Comparison of ENCODE assay signal across 8 mouse cellular contexts in the genomic region with DNA sequence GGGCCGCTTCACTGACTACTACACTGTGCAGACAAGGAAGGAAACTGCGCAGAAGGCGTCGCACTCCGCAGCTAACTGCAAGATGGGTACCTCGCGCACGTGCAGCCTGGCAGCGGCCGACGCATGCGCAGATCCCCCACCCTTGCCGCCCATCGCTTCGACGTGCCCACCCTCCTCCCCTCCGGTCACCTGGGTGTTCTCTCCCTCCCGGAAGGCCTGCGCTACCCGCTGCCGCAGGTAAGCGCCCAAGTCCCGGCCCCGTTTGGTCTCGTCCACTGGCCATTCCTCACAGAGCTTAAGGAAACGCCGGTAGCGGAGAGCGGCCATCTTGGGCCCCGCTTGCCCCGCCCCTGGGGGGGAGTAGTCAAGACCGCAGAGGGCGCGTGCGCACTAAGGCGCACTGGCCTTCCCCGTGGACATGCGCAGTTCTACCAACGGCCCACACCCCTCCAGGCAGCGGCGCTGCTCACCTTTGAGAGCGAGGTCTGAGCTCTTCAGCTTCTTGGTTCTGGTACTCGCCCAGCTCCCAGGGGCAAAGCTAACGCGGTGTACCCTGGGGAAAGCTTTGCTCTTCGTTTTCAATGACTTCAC. TPM values are rescaled to one million over a fixed set of nuclear protein-coding genes. Genes with fewer than 3 reads are reported as not detected.
A peak's percentile ranks its signal among the peaks of the same experiment; 100 is the strongest.
DNase-seq lines count a peak whose midpoint lies in the region; ATAC-seq and TF ChIP-seq lines count a peak whose summit lies in the region.

TSS of gene Uqcc2 (minus strand) at position 366 of the 591 bp plus-strand sequence.

- peaks cover 53% of the 10 kb centered on the region for H3K4me1 ChIP-seq in G1E (ENCODE audit: insufficient read depth, low read depth, low read length)
- peaks cover 32% of the 10 kb centered on the region for H3K4me1 ChIP-seq in forebrain, embryonic 16.5 days (replicated peaks; ENCODE audit: control insufficient read depth, insufficient read depth, low read length)
- peaks cover 9% of the 10 kb centered on the region for H3K4me1 ChIP-seq in lung, embryonic 14.5 days (ENCODE audit: insufficient read depth)
- H3K4me1 ChIP-seq in olfactory bulb, adult 2 months (ENCODE audit: control insufficient read depth, insufficient read depth, low read length), result peaks cover 57% of the 10 kb centered on the region
- H3K4me1 ChIP-seq in thymus, adult 2 months (replicated peaks; ENCODE audit: control insufficient read depth, insufficient read depth, low read length), result peaks cover 36% of the 10 kb centered on the region

- H3K36me3 ChIP-seq in G1E (replicated peaks), result peaks cover 39% of the 10 kb centered on the region
- H3K36me3 ChIP-seq in forebrain, embryonic 16.5 days (ENCODE audit: control insufficient read depth, insufficient read depth), result no peaks in the 10 kb centered on the region
- no peaks in the 10 kb centered on the region for H3K36me3 ChIP-seq in lung, embryonic 14.5 days (ENCODE audit: insufficient read depth)
- no peaks in the 10 kb centered on the region for H3K36me3 ChIP-seq in thymus, adult 2 months (ENCODE audit: control insufficient read depth, insufficient read depth, low read length)

- TF ChIP-seq CTCF in G1E (IDR thresholded peaks at IDR 0.05; ENCODE audit: low read depth, low read length), result no peak
- TF ChIP-seq CTCF in layer of hippocampus, adult 2 months (conservative IDR thresholded peaks at IDR 0.05), result peak; percentile 74
- TF ChIP-seq CTCF in lung, embryonic 14.5 days (IDR thresholded peaks at IDR 0.05; ENCODE audit: low read depth), result peak; percentile 76
- peak; percentile 33; the same call in 1 of the 2 replicates for TF ChIP-seq CTCF in olfactory bulb, adult 2 months (IDR thresholded peaks at IDR 0.05; ENCODE audit: insufficient read depth, low read depth, low read length)
- peak; percentile 57; the same call in 1 of the 2 replicates for TF ChIP-seq CTCF in thymus, adult 2 months (IDR thresholded peaks at IDR 0.05; ENCODE audit: borderline replicate concordance, control insufficient read depth, extremely low read depth, insufficient read depth, low read length, poor library complexity)

- H3K4me2 ChIP-seq in forebrain, embryonic 16.5 days (ENCODE audit: low read length), result peak within 1 kb of the TSS; percentile 61
- H3K4me2 ChIP-seq in lung, embryonic 14.5 days, result peak within 1 kb of the TSS; percentile 70

- peak; percentile 73; the same call in 1 of the 2 replicates for ATAC-seq in G1E (ENCODE audit: extremely low read depth, insufficient number of reproducible peaks, low FRiP score, poor library complexity, severe bottlenecking)
- ATAC-seq in forebrain, embryonic 16.5 days, result peak; percentile 94
- peak; percentile 90 for ATAC-seq in lung, embryonic 14.5 days (ENCODE audit: insufficient read depth)

- peak within 1 kb of the TSS; percentile 86 for H3K4me3 ChIP-seq in G1E (ENCODE audit: low read depth, low read length)
- peak within 1 kb of the TSS; percentile 76 for H3K4me3 ChIP-seq in forebrain, embryonic 16.5 days (replicated peaks; ENCODE audit: low read length)
- peak within 1 kb of the TSS; percentile 79 for H3K4me3 ChIP-seq in layer of hippocampus, adult 2 months
- H3K4me3 ChIP-seq in lung, embryonic 14.5 days (ENCODE audit: low read depth, low read length), result peak within 1 kb of the TSS; percentile 75
- peak within 1 kb of the TSS; percentile 63 for H3K4me3 ChIP-seq in olfactory bulb, adult 2 months (ENCODE audit: insufficient read depth, low read depth, low read length)
- peak within 1 kb of the TSS; percentile 64 for H3K4me3 ChIP-seq in thymus, adult 2 months (ENCODE audit: control insufficient read depth, insufficient read depth, low read length)

- H3K27ac ChIP-seq in forebrain, embryonic 16.5 days (ENCODE audit: low read length), result peak within 1 kb of the TSS; percentile 82
- peak within 1 kb of the TSS; percentile 94 for H3K27ac ChIP-seq in layer of hippocampus, adult 2 months
- peak within 1 kb of the TSS; percentile 54; the same call in 1 of the 2 replicates for H3K27ac ChIP-seq in lung, embryonic 14.5 days (ENCODE audit: low read depth)
- peak within 1 kb of the TSS; percentile 70 for H3K27ac ChIP-seq in olfactory bulb, adult 2 months (ENCODE audit: insufficient read depth, low read depth, low read length)
- no peak within 1 kb of the TSS for H3K27ac ChIP-seq in thymus, adult 2 months (ENCODE audit: control insufficient read depth, insufficient read depth, low read length)

- peaks cover 10% of the 10 kb centered on the region; the same call in 1 of the 2 replicates for H3K27me3 ChIP-seq in G1E (ENCODE audit: insufficient read depth, low read length)
- no peaks in the 10 kb centered on the region for H3K27me3 ChIP-seq in forebrain, embryonic 16.5 days (replicated peaks; ENCODE audit: control insufficient read depth, insufficient read depth, low read length)
- no peaks in the 10 kb centered on the region for H3K27me3 ChIP-seq in lung, embryonic 14.5 days (ENCODE audit: insufficient read depth, low read length)
- H3K27me3 ChIP-seq in thymus, adult 2 months (ENCODE audit: control insufficient read depth, insufficient read depth, low read length), result no peaks in the 10 kb centered on the region

- peak within 1 kb of the TSS; percentile 76 for H3K9ac ChIP-seq in forebrain, embryonic 16.5 days (replicated peaks; ENCODE audit: low read depth, low read length)
- peak within 1 kb of the TSS; percentile 75 for H3K9ac ChIP-seq in lung, embryonic 14.5 days

- intact Hi-C loops in heart, postnatal 36 days (cut with DNase I), result loop anchor here (2.0 to 5.0 kb wide), 2 partner anchors 47 to 69 kb away; partner anchors contain the start of gene Lemd2

- peak; percentile 98 for TF ChIP-seq POLR2A in olfactory bulb, adult 2 months (IDR thresholded peaks at IDR 0.05; ENCODE audit: insufficient read depth, low read depth, low read length)
- TF ChIP-seq POLR2A in thymus, adult 2 months (IDR thresholded peaks at IDR 0.05; ENCODE audit: control insufficient read depth, extremely low read depth, insufficient read depth, low read length, poor library complexity), result peak; percentile 83

- no peaks in the 10 kb centered on the region for H3K9me3 ChIP-seq in G1E (replicated peaks)
- no peaks in the 10 kb centered on the region for H3K9me3 ChIP-seq in forebrain, embryonic 16.5 days (ENCODE audit: control insufficient read depth, low read length)
- H3K9me3 ChIP-seq in lung, embryonic 14.5 days (ENCODE audit: low read depth, low read length), result no peaks in the 10 kb centered on the region

- under 1% methylated on average over 46 of the region's 46 CpGs for WGBS in forebrain, embryonic 16.5 days
- under 1% methylated on average over 45 of the region's 46 CpGs for WGBS in lung, embryonic 14.5 days
- WGBS in olfactory bulb, adult 2 months, result under 1% methylated on average over 46 of the region's 46 CpGs
- under 1% methylated on average over 46 of the region's 46 CpGs for WGBS in thymus, adult 2 months

- peak; percentile 90 for DNase-seq in G1E (ENCODE audit: low spot score)
- DNase-seq in cerebellum, adult 18-20 months, result peak; percentile 97 to 99
- DNase-seq in heart, postnatal 36 days, result peak; percentile 97 to 99
- DNase-seq in layer of hippocampus, adult 2 months (ENCODE audit: low spot score in 2 of 2), result peak; percentile 97 to 98
- peak; percentile 99 for DNase-seq in lung, embryonic 14.5 days
- DNase-seq in thymus, adult 2 months, result peak; percentile 98

RNA-seq across cellular contexts. Expression of gene Uqcc2, which starts in this region (rescaled TPM):
- 28.3 and 42.6 TPM in 2 replicates for total RNA-seq in G1E (2014; fragmentation: Nextera tagmentation)
- 113 and 123 TPM in 2 replicates for total RNA-seq in G1E (2017)
- polyA plus RNA-seq in G1E (2012), result 205 and 223 TPM in 2 replicates
- 253 and 266 TPM in 2 replicates for polyA plus RNA-seq in forebrain, embryonic 16.5 days (2015; fragmentation: Nextera tagmentation; extraction: Ambion mirVana)
- total RNA-seq in heart, postnatal 36 days (2021), result 100 to 1,000 TPM; 291 to 337 TPM
- total RNA-seq in layer of hippocampus, adult 2 months (2021), result 100 to 1,000 TPM; 182 to 220 TPM
- 309 and 315 TPM in 2 replicates for polyA plus RNA-seq in lung, embryonic 14.5 days (2014; fragmentation: Nextera tagmentation; extraction: Ambion mirVana)
- polyA plus RNA-seq in olfactory bulb, adult 2 months (2012; ENCODE audit: insufficient read depth, insufficient read length, low replicate concordance, missing spikeins), result not detected in 2 replicates
- polyA plus RNA-seq in thymus, adult 2 months (2012; rRNA removed), result 119 and 152 TPM in 2 replicates
